Mouse (Mus musculus): ENCODE measurements around the gene Rpap3. TPM values are rescaled to one million over a fixed set of nuclear protein-coding genes. Genes with fewer than 3 reads are reported as not detected.
A peak's percentile ranks its signal among the peaks of the same experiment; 100 is the strongest.

Rpap3 gene
- total RNA-seq (2017) = 32.9 and 45.8 TPM in 2 replicates

DNA sequence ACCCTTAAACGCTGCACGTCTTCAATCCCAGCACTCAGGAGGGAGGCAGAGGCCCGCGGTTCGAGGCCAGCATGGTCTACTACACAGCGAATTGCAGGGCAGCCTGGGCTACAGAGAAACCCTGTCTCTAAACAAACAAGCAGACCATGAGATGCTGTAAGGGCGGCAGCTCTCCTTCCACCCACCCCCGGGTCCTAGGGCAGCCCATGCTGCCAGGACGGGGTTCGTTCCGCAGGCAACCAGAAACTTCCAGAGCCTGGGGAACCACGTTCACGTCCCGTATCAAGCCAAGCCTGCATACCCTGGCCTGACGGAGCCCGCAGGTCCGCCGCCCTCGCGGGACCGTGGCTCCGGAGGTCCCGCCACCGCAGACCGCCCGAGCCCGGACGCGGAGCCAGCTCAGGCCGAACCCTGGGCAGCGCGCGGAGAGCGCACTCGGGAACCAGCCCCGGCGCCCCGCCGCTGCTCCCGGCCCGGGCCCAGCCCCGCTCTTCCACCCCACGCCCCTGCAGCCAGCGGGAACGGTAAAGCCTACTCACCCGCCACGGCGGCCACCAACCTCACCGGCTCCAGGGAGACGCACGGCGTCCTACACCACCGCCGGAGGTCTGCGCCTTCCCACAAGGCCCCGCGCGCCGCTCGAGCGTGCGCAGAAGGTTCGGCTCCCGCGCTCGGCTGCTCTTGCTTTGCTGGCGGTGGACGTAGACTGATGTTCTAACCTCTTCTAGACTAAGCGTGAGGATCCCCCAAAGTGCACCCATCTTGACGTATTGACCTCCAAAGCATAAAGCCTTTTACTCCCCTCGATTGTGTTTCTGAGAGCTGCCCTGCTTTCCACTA lies at the start of gene Rpap3:
Gene Rpap3, minus strand, starts transcription at position 615 of the 840 bp plus-strand sequence.
- peak; percentile 92 to 94 for ATAC-seq (replicated peaks in 1 of 2; ENCODE audit: insufficient read depth in 1 of 2, low FRiP score in 2 of 2, low TSS enrichment in 1 of 2, low read depth in 1 of 2, poor library complexity in 2 of 2, severe bottlenecking in 2 of 2)

DNA sequence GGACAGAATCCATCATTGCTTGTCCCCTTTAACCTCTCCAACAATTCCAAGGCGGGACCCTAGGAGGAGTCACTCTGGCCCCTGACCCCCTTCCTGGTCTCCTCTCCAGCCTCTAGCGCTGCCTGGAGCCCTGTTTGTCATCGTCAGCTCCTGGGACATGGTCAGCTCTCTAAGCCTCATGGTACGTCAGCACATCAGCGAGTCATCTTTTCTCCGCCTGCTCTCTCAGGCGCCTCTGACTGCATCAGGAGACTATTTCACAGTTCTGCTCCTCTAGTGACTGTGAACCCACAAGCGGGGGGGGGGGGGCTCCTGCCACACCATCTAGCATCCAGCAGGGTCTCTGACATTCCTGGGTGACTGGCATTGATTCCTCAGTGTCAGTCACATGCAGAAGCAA lies 49.7 kb upstream of the Rpap3 start:
- ATAC-seq (replicated peaks in 1 of 2; ENCODE audit: insufficient read depth in 1 of 2, low FRiP score in 2 of 2, low TSS enrichment in 1 of 2, low read depth in 1 of 2, poor library complexity in 2 of 2, severe bottlenecking in 2 of 2) = no peak

DNA sequence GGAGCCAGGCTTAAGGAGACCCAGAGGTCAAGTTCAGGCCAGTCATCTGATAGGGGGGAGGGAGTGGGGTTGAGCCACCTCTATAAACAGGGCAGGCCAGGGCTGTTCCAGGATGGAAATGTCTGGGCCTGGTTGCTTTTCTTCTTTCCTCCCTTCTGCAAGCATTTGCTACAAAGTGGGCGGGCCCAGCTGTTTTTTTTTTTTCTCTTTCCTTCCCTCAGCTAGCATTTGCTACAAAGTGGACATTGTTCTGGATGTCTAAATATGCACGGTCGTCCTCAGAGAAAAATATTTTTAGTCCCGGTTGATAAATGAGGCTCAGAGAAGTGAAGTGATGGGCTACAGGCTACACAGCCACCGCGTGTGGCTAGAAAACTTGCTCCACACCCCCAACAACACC lies 48.9 kb upstream of the Rpap3 start:
- ATAC-seq (replicated peaks in 1 of 2; ENCODE audit: insufficient read depth in 1 of 2, low FRiP score in 2 of 2, low TSS enrichment in 1 of 2, low read depth in 1 of 2, poor library complexity in 2 of 2, severe bottlenecking in 2 of 2) = no peak

DNA sequence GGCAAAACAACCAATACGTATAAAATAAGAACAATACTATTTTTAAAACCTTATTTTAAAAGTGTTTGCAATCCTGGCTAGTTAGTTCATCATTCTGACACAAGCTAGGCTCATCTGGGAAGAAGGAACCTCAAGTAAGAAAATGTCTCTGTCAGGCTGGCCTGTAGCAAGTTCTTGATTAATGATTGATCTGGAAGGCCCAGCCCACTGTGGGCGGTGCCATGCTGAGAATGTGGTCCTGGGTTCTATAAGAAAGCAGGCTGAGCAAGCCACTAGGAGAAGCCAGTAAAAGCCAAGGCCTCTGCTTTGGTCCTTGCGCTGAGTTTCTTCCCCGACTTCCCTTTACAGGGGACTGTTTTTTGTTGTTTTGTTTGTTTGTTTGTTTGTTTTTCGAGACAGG lies 46.9 kb upstream of the Rpap3 start:
- no peak for ATAC-seq (replicated peaks in 1 of 2; ENCODE audit: insufficient read depth in 1 of 2, low FRiP score in 2 of 2, low TSS enrichment in 1 of 2, low read depth in 1 of 2, poor library complexity in 2 of 2, severe bottlenecking in 2 of 2)

DNA sequence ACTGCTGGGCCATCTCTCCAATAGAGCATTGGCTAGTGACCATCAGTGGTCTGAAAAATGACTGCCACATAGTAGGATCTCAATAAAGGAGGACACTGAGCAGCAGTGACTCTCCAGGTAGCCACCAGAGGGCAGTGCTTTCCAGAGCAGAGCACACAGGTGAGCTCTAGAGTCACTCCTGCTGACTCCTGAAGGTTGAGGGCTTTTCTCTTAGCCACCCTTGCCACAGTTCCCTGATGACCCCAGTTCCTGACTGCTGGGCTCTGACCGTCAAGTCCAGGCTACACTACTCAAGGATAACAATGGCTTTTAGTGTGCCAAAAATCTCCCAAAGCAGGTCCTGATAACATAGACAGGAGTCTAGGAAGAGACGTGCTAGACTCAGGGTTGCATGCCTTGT lies 46.1 kb upstream of the Rpap3 start:
- ATAC-seq (replicated peaks in 1 of 2; ENCODE audit: insufficient read depth in 1 of 2, low FRiP score in 2 of 2, low TSS enrichment in 1 of 2, low read depth in 1 of 2, poor library complexity in 2 of 2, severe bottlenecking in 2 of 2) = no peak

DNA sequence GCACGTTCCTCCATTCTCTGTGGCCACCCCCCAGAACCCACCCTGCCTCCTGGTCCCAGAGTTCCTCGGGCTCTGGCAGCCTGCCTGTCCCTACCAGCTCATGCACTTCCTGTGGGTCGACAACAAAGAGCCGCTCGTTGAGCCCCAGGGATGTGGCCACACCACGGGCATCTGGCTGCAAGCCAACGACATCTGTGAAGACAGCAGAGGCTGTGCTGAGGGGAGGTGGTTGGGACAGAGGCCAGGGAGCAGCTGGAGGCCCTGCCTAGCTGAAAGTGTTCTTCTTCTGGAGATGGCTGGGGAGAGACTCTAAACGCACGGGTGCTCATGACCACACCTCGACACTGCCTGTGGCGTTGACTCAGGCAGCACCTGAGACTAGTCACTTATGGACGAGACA lies 45.1 kb upstream of the Rpap3 start:
- ATAC-seq (replicated peaks in 1 of 2; ENCODE audit: insufficient read depth in 1 of 2, low FRiP score in 2 of 2, low TSS enrichment in 1 of 2, low read depth in 1 of 2, poor library complexity in 2 of 2, severe bottlenecking in 2 of 2) = peak; percentile 84 to 87

DNA sequence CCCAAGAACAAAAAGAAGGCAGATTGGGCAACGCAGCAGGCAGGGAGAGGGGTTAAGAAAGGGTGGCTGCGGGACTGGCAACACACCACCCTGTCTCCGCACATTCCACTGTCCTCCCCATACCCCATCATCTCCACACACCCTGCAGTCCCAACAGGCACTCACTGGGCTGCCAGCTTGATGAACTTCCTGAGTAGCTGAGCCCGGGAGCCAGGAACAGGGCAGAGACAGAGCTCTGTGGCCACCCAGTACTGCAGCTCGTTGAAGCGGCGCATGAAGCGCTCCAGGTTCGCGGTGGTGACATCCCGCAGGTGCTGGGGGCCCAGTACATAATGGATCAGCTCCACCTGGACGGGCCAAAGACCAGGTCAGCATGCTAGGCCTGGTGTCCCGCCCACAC lies 44.2 kb upstream of the Rpap3 start:
- no peak for ATAC-seq (replicated peaks in 1 of 2; ENCODE audit: insufficient read depth in 1 of 2, low FRiP score in 2 of 2, low TSS enrichment in 1 of 2, low read depth in 1 of 2, poor library complexity in 2 of 2, severe bottlenecking in 2 of 2)

DNA sequence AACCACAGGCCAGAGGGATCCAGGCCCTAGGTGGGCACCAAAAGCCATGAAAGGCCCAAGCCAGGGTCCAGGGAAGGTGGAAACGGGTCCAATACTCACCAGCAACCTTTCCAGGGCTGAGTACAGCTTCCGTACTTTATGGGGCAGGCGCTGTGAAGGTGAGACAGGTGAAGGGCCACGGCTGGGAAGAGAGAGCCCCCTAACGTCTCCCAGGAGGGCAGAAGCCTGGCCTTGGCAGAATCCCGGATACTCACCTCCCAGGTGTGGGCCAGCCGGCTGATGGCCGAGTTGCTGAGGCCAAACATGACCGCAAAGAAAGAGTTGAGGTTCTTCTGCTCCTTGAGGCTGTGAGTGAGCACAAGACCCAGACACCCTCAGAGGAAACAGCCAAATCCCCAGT lies 43.8 kb upstream of the Rpap3 start:
- no peak for ATAC-seq (replicated peaks in 1 of 2; ENCODE audit: insufficient read depth in 1 of 2, low FRiP score in 2 of 2, low TSS enrichment in 1 of 2, low read depth in 1 of 2, poor library complexity in 2 of 2, severe bottlenecking in 2 of 2)

DNA sequence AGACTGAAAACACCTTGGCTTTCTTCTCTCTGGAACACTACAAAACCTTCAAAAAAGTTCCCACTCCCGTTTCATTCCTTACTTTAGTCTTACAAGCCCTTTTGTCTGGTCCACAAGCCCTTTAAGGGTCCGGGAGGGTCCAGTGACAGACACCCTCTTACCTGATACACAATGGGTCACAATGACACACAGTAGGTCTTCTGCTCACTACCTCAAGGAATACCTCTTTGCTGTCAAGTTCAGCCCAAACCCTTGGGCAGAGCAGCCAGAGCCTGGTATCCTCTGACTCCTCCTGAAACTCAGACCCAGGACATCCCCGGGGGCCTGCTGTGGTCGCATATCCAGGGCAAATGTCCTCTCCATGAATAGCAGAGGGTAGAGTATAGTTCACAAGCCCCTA lies 43.3 kb upstream of the Rpap3 start:
- no peak for ATAC-seq (replicated peaks in 1 of 2; ENCODE audit: insufficient read depth in 1 of 2, low FRiP score in 2 of 2, low TSS enrichment in 1 of 2, low read depth in 1 of 2, poor library complexity in 2 of 2, severe bottlenecking in 2 of 2)

DNA sequence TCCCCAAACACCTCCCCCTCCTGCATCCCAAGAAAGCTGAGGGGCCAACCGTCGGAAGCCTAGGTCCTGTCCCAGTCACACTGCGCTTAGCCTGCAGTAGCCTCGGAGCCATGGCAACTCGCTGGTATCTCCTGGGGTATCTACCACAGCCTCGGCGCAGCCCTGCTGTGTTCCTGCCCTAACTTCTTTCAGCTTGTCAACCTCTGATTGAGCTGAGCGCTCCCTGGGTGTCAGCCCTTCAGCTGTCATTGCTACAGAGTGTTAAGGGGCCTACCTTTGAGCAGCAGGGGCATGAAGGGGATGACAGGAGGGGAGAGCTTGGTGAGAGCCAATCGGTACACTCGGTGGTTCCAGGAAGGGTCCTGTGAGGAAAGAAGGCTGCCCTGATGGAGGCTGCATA lies 42.7 kb upstream of the Rpap3 start:
- no peak for ATAC-seq (replicated peaks in 1 of 2; ENCODE audit: insufficient read depth in 1 of 2, low FRiP score in 2 of 2, low TSS enrichment in 1 of 2, low read depth in 1 of 2, poor library complexity in 2 of 2, severe bottlenecking in 2 of 2)

DNA sequence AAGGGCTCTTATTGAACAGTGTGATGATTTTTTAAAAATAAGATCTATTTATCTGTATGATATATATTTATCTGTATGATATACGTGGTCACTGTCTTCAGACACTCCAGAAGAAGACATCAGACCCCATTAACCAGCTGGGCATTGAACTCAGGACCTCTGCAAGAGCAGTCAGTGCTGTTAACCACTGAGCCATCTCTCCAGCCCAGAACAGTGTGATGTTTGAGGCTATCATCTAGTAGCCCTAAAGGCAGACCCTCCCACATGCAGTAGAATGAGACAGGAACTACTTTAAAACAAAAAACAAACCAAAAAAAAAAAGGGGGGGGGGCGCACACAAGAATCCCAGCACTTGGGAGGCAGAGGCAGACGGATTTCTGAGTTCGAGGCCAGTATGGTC lies 41.9 kb upstream of the Rpap3 start:
- ATAC-seq (replicated peaks in 1 of 2; ENCODE audit: insufficient read depth in 1 of 2, low FRiP score in 2 of 2, low TSS enrichment in 1 of 2, low read depth in 1 of 2, poor library complexity in 2 of 2, severe bottlenecking in 2 of 2) = no peak

DNA sequence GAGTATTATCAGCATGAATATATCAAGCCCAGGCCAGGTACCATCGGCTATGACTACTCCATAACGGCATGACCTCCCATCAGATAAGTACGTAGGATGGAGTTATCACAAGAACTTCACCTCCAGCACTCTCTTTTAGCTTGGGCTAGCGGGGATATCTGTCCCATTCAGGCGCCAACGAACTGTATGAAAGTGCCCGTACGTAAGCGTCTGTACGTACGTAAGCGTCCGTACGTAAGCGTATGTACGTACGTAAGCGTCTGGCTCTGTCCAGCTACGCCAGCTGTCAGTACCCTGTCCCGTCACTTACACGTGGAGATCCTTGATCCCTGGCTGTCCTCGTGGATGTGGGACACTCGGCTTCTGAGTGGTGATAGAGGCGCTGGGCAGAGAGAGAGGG lies 41.1 kb upstream of the Rpap3 start:
- ATAC-seq (replicated peaks in 1 of 2; ENCODE audit: insufficient read depth in 1 of 2, low FRiP score in 2 of 2, low TSS enrichment in 1 of 2, low read depth in 1 of 2, poor library complexity in 2 of 2, severe bottlenecking in 2 of 2) = no peak

DNA sequence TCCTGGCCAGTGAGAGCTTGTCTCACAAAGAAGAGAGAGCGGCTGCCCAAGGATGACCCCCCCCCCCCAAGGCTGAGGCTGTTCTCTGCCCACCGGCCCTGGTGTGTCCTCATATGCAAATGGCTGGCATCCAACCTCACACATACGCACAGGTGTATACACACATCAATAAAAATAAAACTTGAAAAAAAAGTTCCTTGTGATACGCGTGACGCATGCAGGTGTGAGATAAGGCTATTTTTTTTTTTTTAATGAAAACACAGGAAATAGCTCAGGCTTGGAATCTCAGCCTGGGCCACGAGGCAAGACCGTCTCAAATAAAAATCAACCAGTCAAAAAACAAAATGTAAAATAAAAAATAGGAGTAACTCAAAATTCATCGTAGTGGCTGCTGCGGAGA lies 40.7 kb upstream of the Rpap3 start:
- no peak for ATAC-seq (replicated peaks in 1 of 2; ENCODE audit: insufficient read depth in 1 of 2, low FRiP score in 2 of 2, low TSS enrichment in 1 of 2, low read depth in 1 of 2, poor library complexity in 2 of 2, severe bottlenecking in 2 of 2)

DNA sequence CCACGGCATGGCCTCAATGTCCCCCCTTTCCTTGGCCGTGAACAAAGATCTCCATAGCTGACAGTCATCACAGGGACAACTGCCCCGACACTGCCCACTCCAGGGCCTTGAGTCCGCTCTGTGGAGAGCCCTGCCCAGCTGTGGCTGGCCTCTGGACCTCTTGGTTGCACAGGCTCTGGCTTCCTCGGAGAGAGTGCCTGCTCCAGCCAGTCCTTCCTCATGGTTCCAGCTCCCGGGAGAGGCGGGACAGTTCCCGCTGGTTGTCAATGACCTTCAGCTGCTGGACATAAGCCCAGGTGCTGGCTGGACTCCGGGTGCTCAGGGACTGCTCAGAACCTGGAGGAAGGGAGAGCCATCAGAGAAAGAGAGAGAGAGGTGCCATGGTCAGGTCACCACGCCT lies 39.7 kb upstream of the Rpap3 start:
- no peak for ATAC-seq (replicated peaks in 1 of 2; ENCODE audit: insufficient read depth in 1 of 2, low FRiP score in 2 of 2, low TSS enrichment in 1 of 2, low read depth in 1 of 2, poor library complexity in 2 of 2, severe bottlenecking in 2 of 2)

DNA sequence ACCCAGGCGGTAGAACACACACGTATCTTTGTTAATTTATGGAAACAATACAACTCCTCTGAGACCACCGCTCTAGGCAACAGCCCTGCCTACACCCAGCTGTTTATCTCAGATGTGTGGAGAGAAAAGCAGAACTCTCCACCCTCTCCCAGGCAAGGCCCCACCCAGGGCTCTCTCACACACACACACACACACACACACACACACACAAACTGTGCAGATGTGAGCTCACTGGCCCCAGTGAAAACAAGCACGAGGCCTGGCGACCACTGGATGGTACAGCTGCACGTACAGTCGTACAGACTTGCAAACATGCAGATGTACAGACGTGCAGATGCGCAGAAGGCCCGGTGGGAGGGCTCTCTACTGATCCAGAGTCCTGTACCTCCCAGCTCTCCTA lies 39.3 kb upstream of the Rpap3 start:
- peak; percentile 49 to 55; a peak in 3 of 4 replicates for ATAC-seq (replicated peaks in 1 of 2; ENCODE audit: insufficient read depth in 1 of 2, low FRiP score in 2 of 2, low TSS enrichment in 1 of 2, low read depth in 1 of 2, poor library complexity in 2 of 2, severe bottlenecking in 2 of 2)

DNA sequence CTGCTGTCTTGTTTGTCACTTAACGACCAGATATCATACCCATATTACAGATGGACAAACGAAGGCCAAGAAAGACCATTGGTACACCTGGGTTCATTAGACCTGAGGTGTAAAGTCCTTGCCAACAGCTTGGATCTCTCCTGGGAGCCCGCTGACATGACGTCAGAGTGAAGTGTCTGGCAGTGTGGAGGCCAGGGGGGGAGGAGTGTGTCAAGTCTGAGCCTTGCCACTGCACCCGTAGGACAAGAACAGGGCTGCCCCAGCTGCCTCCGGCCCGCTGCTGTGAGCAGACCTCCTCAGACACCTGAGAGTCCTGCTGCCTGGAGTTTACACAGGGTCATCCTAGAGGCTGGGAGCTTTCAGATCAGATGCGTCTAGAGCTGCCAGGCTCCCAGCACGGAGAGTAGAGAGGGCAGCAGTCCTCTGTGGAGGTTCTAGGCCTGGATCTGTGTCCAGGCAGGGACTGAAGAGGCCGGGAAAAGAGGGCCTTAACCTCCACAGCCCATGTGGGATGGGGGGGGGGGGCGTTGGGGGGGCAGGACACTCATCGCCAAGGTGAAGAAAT lies 38.4 kb upstream of the Rpap3 start:
- ATAC-seq (replicated peaks in 1 of 2; ENCODE audit: insufficient read depth in 1 of 2, low FRiP score in 2 of 2, low TSS enrichment in 1 of 2, low read depth in 1 of 2, poor library complexity in 2 of 2, severe bottlenecking in 2 of 2) = no peak

DNA sequence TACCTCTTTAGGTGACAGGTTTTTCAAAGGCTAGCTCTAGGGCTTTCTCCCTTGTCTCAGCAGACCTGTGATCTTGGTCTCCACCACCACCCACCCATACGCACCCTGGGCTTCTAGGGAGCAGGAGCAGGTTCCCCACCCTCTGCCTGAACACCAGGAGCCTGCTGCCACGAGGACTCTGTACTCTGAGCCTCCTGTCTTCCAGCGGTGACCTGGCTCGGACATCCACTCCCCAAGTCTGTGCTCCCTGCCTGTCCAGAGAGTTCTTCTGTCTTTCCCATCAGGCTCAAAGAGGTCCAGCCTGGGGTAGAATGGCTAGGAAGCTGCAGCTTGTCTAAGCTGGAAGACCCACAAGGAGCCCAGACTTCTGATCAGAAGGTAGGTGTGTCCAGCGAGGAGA lies 37.6 kb upstream of the Rpap3 start:
- no peak for ATAC-seq (replicated peaks in 1 of 2; ENCODE audit: insufficient read depth in 1 of 2, low FRiP score in 2 of 2, low TSS enrichment in 1 of 2, low read depth in 1 of 2, poor library complexity in 2 of 2, severe bottlenecking in 2 of 2)

DNA sequence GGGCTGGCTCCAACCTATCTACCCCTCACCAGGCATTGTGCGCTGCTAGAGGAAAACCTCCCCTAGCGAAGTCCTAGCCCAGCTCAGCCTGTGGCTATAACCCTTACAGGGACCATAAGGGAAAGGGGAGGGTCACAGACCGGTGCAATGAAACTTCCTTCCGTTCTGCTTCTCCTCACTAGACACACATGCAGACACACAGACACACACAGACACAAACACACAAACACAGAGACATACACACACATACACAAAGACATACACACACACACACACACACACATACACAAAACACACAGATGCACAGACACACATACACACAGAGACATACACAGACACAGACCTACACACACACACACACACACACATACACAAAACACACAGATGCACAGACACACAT lies 37.0 kb upstream of the Rpap3 start:
- ATAC-seq (replicated peaks in 1 of 2; ENCODE audit: insufficient read depth in 1 of 2, low FRiP score in 2 of 2, low TSS enrichment in 1 of 2, low read depth in 1 of 2, poor library complexity in 2 of 2, severe bottlenecking in 2 of 2) = no peak

DNA sequence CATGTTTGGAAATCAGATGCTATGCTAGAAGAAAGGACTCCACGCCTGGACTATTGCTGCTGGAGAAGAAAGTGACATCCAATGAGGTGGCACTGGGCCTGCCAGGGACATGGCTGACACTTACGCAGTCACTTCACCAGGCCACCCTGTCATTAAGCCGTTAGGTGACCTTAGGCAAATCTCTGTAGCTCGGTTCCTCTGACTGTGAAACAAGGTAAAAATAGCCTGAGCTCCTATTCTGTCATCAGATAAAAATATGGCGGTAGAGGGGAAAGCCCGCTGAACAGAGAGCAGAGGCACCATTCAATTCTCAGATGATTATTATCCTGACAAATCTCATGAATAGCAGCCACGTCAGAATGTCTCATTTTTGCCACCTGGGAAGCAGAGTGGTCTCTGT lies 36.4 kb upstream of the Rpap3 start:
- ATAC-seq (replicated peaks in 1 of 2; ENCODE audit: insufficient read depth in 1 of 2, low FRiP score in 2 of 2, low TSS enrichment in 1 of 2, low read depth in 1 of 2, poor library complexity in 2 of 2, severe bottlenecking in 2 of 2) = no peak

Measured in hematopoietic stem cell, adult 5-6 weeks (primary cell).